Mouse (Mus musculus): ENCODE data around the gene Magea2.
A peak's percentile ranks its signal among the peaks of the same experiment; 100 is the strongest.
"Not testable (repeated sequence)": the region's sequence is repeated elsewhere in the genome, so short reads cannot be mapped to it uniquely, and the experiment has no call there.

The Magea2 gene

DNA sequence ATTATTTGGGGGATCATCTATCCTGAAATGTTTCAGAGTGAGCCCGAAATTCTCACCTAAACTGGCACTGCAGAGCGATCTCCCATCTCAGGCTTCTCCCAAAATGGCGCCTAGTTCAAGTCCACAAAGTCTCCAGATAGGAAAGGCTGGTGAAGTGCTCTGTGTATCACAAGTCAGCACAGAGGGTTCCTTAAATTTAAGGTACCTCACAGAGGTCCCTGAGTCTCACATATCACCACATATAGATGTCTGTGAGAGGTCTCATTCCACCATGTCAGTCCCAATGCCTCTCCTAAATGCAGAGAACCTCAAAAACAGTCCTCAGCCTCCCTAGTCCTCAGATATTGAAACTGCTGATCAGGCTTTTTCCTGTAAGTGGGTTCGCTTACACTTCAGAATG lies at the start of gene Magea2:
Gene Magea2, minus strand, starts transcription at position 101 of the 400 bp plus-strand sequence.
- not testable (repeated sequence) for DNase-seq (ENCODE audit: low spot score)

- not testable (repeated sequence) for DNase-seq (ENCODE audit: low spot score)
Observed at GRCm38 (mm10) chrX:155128312-155128711, 34.8 kb upstream of the Magea2 start, which contains the start of gene Cldn34b2. Cldn34b2 (minus strand) TSS chrX:155128412.

DNA sequence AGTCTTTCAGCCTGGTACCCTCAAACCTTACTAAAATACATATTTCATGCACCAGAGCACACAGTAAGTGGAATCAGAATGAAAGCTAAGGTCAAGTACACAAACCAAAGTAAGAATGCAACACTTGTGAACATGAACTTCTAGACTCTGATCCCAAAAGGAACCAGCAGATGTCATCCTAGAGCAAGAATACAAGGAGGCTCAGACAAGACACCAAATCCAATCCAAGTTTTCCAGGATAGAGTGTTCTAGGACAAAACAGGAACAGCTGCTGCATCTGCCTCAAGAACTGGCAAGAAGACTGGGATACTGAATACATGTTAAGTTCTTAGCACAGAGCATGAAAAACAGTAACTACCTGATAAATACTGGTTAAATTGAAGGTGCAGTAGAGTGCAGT lies 4.6 kb upstream of the Magea2 start:
- peak; percentile 2 for DNase-seq (ENCODE audit: low spot score)

DNA sequence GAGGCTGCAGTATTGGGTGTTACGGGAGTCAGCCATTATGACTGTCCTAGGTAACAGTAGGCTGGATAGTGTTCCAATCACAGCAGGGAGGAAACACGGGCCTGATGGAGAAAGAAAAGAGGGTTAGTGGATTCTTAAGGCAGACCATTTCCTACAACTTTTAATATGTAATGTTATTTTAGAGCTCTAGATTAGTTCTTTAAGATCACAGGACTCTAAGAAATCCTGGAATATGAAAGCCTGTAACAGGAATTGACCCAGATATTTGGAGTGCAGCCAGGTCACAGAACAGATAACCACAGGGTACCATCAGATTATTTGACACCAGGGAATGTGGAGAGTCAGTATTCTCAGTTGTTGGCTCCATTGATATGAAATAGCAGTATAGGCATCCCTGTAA lies 3.8 kb downstream of the Magea2 start, which contains the start of gene Magea1:
Gene Magea1, minus strand, starts transcription at position 101 of the 400 bp plus-strand sequence.
- DNase-seq (ENCODE audit: low spot score): not testable (repeated sequence)

DNA sequence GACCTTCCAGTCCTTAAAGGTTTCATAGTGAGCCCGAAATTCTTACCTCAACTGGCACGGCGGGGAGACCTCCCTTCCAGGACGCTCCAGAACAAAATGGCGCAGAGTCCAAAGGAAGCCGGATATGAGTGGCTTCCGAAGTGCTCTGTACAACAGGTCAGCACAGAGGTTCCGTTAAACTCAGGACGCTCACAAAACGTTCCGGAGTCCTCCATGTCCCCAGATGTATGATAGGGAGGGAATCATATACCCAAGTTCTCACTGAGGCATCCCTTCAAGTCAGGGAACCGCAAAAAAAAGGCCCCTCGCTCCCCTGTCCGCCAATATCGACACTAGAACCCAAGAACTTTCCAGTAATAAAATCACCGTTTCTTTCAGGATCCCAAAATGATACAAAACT lies 30.4 kb downstream of the Magea2 start, which contains the start of gene Magea5:
Gene Magea5, minus strand, starts transcription at position 101 of the 400 bp plus-strand sequence.
- not testable (repeated sequence) for DNase-seq (ENCODE audit: low spot score)

- not testable (repeated sequence) for DNase-seq (ENCODE audit: low spot score)
Observed at GRCm38 (mm10) chrX:154995750-154996149, 97.7 kb downstream of the Magea2 start, which contains the start of gene Magea8. Magea8 (minus strand) TSS chrX:154995850.
